Mouse (Mus musculus) heart, postnatal 14 days (tissue): ENCODE results near the gene Mllt3. TPM values are rescaled to one million over a fixed set of nuclear protein-coding genes. Genes with fewer than 3 reads are reported as not detected.

Experiments
- DNase-seq, 2 experiments: peaks; one replicate each; pipeline ENCODE4 v3.0.0; 2021 to 2022
- intact Hi-C: fragments of 180-260 bp; cut with DNase I; formaldehyde crosslinking; loops from one replicate; pipeline ENCODE4 v1.15.1; 2025
- total RNA-seq, 2 experiments: library from RNA; stranded (reverse); gene quantifications; 2 replicates each; pipeline ENCODE4 v1.2.3; 2021

Gene Mllt3
- total RNA-seq, 2 experiments from 2014 or later = 11.1 to 12.4 TPM

- no peak for DNase-seq
- intact Hi-C loops = no loop called here
Observed at GRCm38 (mm10) chr4:87836257-87836656, 196.9 kb downstream of the Mllt3 start.

GRCm38 (mm10) chr4:87835191-87835590 is 198.0 kb downstream of the Mllt3 start:
- intact Hi-C loops = no loop called here
- DNase-seq = no peak

- intact Hi-C loops = no loop called here
- DNase-seq = no peak
Observed at GRCm38 (mm10) chr4:87834310-87834709, 198.9 kb downstream of the Mllt3 start.

DNA sequence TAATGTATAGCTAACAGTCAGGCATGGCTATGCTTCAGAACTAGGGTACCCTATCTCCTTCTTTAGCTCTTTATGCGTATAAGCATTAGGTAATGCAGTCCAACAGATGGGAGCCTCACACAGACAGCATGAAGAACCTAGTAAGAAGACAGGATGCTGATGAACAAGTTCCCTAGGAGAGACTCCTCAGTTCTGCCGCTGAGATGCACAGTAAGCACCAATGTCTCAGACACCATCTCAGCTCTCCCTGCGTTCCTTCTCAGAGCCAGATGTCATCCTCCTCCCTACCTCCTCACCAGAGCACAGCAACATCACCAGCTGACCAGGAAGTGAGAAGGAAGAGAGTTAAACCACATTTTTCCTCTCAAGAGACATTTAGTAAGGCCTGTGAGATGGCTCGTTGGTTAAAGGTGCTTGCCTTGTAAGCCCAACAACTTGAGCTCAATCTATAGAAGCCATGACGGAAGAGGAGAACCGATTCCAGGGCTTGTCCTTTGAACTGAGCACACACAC is 202.3 kb downstream of the Mllt3 start:
- intact Hi-C loops = no loop called here
- no peak for DNase-seq

- intact Hi-C loops = no loop called here
- no peak for DNase-seq
Observed at GRCm38 (mm10) chr4:87829426-87830063, 203.6 kb downstream of the Mllt3 start.

GRCm38 (mm10) chr4:87826336-87826735 is 206.8 kb downstream of the Mllt3 start:
- no peak for DNase-seq
- intact Hi-C loops = no loop called here

DNA sequence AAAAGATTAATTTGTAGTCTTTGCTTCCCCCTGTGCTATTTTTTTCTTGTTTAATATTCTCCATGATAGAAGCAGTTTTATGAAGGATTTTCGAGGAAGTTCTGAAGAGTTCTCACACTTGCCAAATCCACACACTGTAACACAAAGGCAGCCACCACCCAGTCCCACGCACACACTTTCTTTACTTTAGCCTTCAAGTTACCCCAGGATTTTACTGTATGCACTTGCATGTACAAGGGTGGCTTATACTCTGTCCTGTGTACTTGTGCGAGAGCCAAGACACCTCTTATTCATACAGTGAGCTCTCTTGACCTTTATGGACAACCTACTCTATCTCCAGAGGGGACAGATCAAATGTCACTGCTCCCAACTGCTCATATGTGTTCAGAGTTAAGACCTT is 209.5 kb downstream of the Mllt3 start:
- no peak for DNase-seq
- intact Hi-C loops = no loop called here

DNA sequence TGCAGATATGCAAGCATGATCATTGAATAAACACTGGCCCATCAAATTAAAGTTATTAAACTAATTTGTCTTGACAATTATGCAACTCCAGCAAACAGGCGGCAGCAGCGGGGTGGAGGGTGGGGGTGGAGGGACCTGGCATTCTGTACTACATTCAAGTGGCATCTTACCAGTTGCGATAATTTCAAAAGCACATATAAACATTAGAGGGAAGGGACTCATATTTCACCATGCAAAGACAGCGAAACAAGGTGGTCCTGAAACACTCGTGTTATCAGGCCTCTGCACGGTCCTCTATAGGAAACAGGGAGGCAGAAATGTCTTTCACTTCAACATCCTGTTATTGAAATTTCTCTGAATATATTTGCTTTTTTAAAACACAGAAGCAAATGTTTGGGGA is 210.0 kb downstream of the Mllt3 start:
- DNase-seq = no peak
- intact Hi-C loops = no loop called here

DNA sequence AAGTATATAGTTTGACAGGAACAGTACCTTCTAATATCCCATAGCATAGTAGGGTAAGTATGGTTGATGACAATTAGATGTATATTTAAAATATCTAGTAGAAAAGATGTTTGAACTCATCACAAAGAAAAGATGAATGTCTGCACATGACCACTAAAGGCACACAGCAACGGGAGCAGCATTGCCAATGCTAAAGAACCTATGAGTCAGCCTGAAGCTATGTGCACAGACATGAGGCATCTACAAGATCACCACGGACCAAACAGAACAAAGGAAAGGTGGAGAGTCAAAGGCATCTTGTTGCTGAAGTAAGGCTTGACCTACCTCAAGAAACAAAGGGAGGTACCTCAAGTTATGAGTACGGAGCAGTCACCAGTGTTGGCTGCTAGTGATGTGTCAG is 212.3 kb downstream of the Mllt3 start:
- intact Hi-C loops = no loop called here
- no peak for DNase-seq

GRCm38 (mm10) chr4:87819182-87819581 is 214.0 kb downstream of the Mllt3 start:
- DNase-seq = no peak
- intact Hi-C loops = no loop called here

- no peak for DNase-seq
- intact Hi-C loops = no loop called here
Observed at GRCm38 (mm10) chr4:87818276-87818675, 214.9 kb downstream of the Mllt3 start.

GRCm38 (mm10) chr4:87815465-87816108 is 217.6 kb downstream of the Mllt3 start:
- intact Hi-C loops = no loop called here
- no peak for DNase-seq

- intact Hi-C loops = no loop called here
- DNase-seq = no peak
Observed at GRCm38 (mm10) chr4:87811899-87812298, 221.3 kb downstream of the Mllt3 start.

DNA sequence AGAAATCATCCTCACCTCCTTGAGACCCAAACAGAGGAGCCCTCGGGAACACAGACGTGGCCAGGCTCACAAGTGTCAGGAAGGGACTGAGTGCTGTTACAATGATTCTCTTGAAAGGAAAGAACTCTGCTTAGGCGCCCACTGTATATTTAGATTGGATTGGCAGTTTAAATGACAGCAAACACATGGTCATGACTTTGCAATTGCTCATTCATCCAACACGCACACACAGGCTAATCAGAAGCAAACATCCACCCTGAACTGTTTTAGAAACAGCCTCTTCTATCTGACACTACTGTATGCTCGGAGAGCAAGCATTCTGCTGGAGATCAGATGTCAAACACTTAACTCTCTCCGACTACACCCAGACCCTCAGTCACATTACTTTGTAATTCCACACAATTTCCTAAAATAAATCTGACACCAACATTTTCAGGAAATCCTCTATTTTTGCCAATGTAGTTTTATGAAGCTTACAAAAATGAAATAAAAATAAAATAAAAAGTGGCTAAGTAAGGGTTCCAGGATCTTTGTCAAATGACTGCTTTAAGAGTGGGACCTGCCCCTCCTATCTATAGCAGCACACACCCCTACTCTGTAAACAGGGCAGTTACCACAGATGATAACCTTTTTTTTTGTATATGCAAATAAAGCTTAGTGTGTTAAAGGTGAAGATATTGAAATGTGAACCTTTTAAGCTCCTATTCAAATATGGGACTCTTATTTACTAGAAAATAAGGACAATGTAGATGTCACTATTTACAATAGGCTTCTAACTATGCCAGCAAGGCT is 226.8 kb downstream of the Mllt3 start:
- DNase-seq = no peak

DNA sequence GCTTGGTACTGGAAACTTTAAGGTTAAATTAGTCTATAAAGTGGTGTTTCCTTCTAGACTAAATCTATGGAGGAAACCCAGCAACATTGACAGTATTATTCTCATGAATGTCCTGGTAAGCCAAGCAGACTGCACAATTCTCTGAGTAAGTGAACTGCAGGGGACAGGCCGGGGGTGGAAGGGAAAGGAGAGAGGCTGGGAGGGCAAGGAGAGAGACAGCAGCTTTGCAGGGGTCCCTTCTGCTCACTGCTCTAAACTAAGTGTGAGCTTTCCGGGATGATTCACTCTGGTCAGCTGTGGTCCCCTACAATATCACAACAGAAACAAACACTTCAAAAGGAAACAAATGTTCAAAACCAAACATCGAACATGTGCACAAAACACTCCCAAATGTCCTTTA is 228.6 kb downstream of the Mllt3 start:
- DNase-seq = no peak
- intact Hi-C loops = no loop called here

More for the DNA sequence above, 226.8 kb downstream of the Mllt3 start:
- intact Hi-C loops = no loop called here

DNA sequence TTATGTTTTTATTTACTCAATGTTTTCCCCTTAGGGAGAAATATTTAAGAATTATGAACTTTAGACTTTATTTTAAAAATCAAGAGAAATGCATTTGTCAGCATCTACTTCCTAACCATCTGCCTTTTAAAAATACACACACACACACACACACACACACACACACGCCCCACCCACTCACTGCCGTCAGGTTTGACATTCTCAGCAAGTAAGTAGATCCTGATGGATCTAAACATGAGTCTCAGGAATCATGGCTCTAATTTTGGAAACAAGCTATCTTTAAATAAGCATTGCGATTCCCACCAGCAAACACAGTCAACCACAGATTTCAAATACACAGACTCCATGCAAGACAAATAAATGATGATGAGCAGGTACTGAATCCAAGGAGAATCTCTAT is 229.9 kb downstream of the Mllt3 start:
- intact Hi-C loops = no loop called here
- no peak for DNase-seq

- no peak for DNase-seq
- intact Hi-C loops = no loop called here
Observed at GRCm38 (mm10) chr4:87802140-87802539, 231.0 kb downstream of the Mllt3 start.

DNA sequence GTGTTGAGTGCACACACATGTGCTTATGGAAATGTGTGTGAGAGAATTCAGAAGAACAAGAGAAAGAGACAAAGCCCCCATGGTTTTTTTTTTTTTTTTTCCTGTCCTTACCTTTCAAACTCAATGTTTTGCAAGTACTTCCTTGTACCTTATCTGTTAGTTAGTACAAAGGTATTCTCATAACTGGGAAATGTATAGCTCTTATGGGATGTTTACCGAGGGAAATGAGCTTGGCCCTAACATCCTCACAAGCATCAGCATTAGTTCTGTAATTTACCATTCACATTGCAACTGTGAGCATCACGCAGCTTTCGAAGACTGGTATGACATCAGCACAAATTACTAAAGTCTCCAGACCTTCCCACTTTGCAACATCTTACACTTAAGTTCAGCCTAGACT is 231.8 kb downstream of the Mllt3 start:
- intact Hi-C loops = no loop called here
- DNase-seq = no peak

DNA sequence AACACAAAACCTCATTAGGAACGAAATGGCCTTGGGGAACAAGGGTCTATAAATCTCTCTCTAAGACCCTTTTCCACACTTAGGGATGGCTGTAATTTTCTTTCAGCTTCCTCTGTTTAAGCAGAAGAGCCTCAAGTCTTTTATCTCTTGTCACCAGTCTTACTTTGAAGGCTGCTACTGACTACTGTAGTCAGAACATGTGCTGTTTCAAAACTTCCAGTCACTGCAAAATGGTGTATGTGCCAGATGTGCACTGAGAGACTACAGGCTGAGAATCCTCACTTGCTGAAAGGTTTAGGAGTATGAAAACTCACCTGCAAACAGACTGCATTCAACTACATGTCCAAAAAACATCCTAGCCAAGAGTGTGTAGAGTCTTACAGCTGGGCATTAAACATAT is 232.9 kb downstream of the Mllt3 start:
- intact Hi-C loops = no loop called here
- no peak for DNase-seq

DNA sequence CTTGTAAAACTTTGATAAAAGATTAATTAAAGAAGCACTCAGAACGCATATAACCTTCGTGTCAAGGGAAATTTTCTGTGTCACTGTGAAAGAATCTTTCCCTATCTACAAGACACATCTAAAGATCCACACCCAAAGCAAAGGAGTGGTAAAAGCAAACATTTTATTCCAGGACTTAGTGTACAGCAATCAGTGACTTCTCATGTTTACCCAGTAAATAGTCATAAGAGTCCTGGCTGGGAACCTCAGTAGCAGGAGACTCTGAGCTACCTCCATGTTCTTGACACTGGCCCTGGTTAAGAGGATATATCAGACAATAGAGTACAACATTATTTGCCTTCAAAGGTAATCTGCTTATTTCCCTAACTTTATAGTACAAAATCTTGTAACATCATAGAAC is 233.7 kb downstream of the Mllt3 start:
- DNase-seq = no peak
- intact Hi-C loops = no loop called here

GRCm38 (mm10) chr4:87795261-87795660 is 237.9 kb downstream of the Mllt3 start:
- no peak for DNase-seq
- intact Hi-C loops = no loop called here

DNA sequence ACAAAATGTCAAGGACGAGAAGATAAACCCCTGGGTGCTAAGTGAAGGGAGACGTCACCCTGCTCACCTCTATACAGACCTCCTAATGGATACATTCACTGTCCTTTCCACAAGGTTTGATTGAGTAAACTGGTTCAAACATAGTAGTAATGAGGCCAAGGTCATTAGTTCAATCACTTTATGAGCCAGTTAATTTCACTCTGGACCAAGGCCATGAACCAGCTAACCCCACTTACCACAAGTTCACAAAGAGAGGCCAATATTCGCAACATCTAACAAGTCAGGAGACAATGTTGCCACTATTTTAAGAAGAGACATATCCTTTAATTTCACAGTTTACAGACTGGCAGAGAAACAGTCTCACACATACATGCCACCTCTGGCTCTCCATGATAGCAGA is 238.9 kb downstream of the Mllt3 start:
- no peak for DNase-seq
- intact Hi-C loops = no loop called here
